Mouse (Mus musculus): ENCODE results near the gene Acat1.

The Acat1 gene

GRCm38 (mm10) chr9:53535416-53536320 lies 74.5 kb downstream of the Acat1 start:
- DNase-seq (ENCODE audit: low read depth, low spot score), result no peak
